Mouse (Mus musculus) erythroblast, embryonic 14.5 days (primary cell): Measurements from ENCODE around the gene Tnfrsf26.

Experiments
- GATA1 ChIP-seq: IDR thresholded peaks from 2 replicates; pipeline ENCODE4 v1.6.1; 2012; ENCODE audit warnings: low read length, inconsistent platforms, mixed read lengths
- TAL1 ChIP-seq: IDR thresholded peaks from 3 replicates; pipeline ENCODE4 v1.6.1; 2012; ENCODE audit warnings: low read length, inconsistent platforms, mixed read lengths

GRCm38 (mm10) chr7:143587586-143587985 is 40.9 kb downstream of the Tnfrsf26 start:
- no peak for TF ChIP-seq GATA1
- TF ChIP-seq TAL1: no peak
